Mouse (Mus musculus) megakaryocyte, adult 5-6 weeks (primary cell): ENCODE measurements around the gene Atf3. TPM values are rescaled to one million over a fixed set of nuclear protein-coding genes. Genes with fewer than 3 reads are reported as not detected.

ENCODE experiments used
- ATAC-seq: 2 replicates; pipeline ENCODE4 v1.8.0; 2016; ENCODE audit warnings: mild to moderate bottlenecking, inconsistent platforms; ENCODE audit not compliant: poor library complexity, severe bottlenecking
- total RNA-seq, 2 experiments: library from RNA; stranded (forward) in 1 of 2; stranded (reverse) in 1 of 2; fragments of 153-499, 151-499 nt in 1 of 2; fragments of 221-1000, 200-1000 nt in 1 of 2; gene quantifications; 2 replicates each; pipeline versions ENCODE4 v1.2.3 to v1.2.4; 2015 to 2017

The Atf3 gene
- 15.5 and 38.2 TPM in 2 replicates for total RNA-seq (2015)
- total RNA-seq (2017): 19.3 and 57.2 TPM in 2 replicates

GRCm38 (mm10) chr1:191217939-191218338, at the start of gene Atf3:
Atf3 (minus strand) TSS chr1:191218039.
- no peak for ATAC-seq

GRCm38 (mm10) chr1:191267162-191267561, 49.3 kb upstream of the Atf3 start:
- no peak for ATAC-seq

GRCm38 (mm10) chr1:191263471-191263870, 45.6 kb upstream of the Atf3 start:
- no peak for ATAC-seq

GRCm38 (mm10) chr1:191261861-191262260, 44.0 kb upstream of the Atf3 start:
- no peak for ATAC-seq

- ATAC-seq: no peak
These were observed 41.8 kb upstream of the Atf3 start for GRCm38 (mm10) chr1:191259661-191260060.

- ATAC-seq: peak; percentile 72
These were observed 41.3 kb upstream of the Atf3 start for GRCm38 (mm10) chr1:191259121-191259520.

GRCm38 (mm10) chr1:191258521-191258920, 40.7 kb upstream of the Atf3 start:
- no peak for ATAC-seq

GRCm38 (mm10) chr1:191257981-191258380, 40.1 kb upstream of the Atf3 start:
- no peak for ATAC-seq

- ATAC-seq: no peak
These were observed 39.5 kb upstream of the Atf3 start for GRCm38 (mm10) chr1:191257351-191257771.

GRCm38 (mm10) chr1:191256566-191257350, 38.9 kb upstream of the Atf3 start:
- ATAC-seq: no peak

- ATAC-seq: no peak
These were observed 38.3 kb upstream of the Atf3 start for GRCm38 (mm10) chr1:191256134-191256533.

GRCm38 (mm10) chr1:191254448-191254847, 36.6 kb upstream of the Atf3 start:
- no peak for ATAC-seq

GRCm38 (mm10) chr1:191253636-191254035, 35.8 kb upstream of the Atf3 start:
- peak; percentile 57 for ATAC-seq

GRCm38 (mm10) chr1:191249975-191250374, 32.1 kb upstream of the Atf3 start:
- ATAC-seq: peak; percentile 83

- ATAC-seq: peak; percentile 66
These were observed 30.6 kb upstream of the Atf3 start for GRCm38 (mm10) chr1:191248423-191248822.

GRCm38 (mm10) chr1:191247561-191247960, 29.7 kb upstream of the Atf3 start:
- ATAC-seq: no peak

GRCm38 (mm10) chr1:191243855-191244254, 26.0 kb upstream of the Atf3 start:
- ATAC-seq: no peak

GRCm38 (mm10) chr1:191242065-191242698, 24.3 kb upstream of the Atf3 start:
- ATAC-seq: no peak

GRCm38 (mm10) chr1:191241574-191241973, 23.7 kb upstream of the Atf3 start:
- ATAC-seq: peak; percentile 67

- ATAC-seq: no peak
These were observed 21.8 kb upstream of the Atf3 start for GRCm38 (mm10) chr1:191239602-191240001.

- no peak for ATAC-seq
These were observed 18.1 kb upstream of the Atf3 start for GRCm38 (mm10) chr1:191235788-191236542.
